Mouse (Mus musculus): ENCODE data around the gene Pitx3. TPM values are rescaled to one million over a fixed set of nuclear protein-coding genes. Genes with fewer than 3 reads are reported as not detected.

Pitx3 gene
- polyA plus RNA-seq, 1 experiment from 2014 or later = 0.74 TPM

- peak; percentile 94 for ATAC-seq (ENCODE audit: extremely low read depth, insufficient number of reproducible peaks, low FRiP score, low TSS enrichment)
- peak within 1 kb of the TSS; percentile 36; the same call in 1 of the 2 replicates for H3K27ac ChIP-seq (replicated peaks)
- 0% methylated on average over 37 of the region's 37 CpGs for WGBS
Observed at GRCm38 (mm10) chr19:46152127-46152803, 4.1 kb upstream of the Pitx3 start, which contains the start of gene Gbf1. Gene Gbf1 (plus strand): TSS chr19:46152509.

GRCm38 (mm10) chr19:46149091-46149490 is 965 bp upstream of the Pitx3 start:
- ATAC-seq (ENCODE audit: extremely low read depth, insufficient number of reproducible peaks, low FRiP score, low TSS enrichment) = no peak
- H3K27me3 ChIP-seq (replicated peaks) = peaks cover 68% of the 10 kb centered on the region
- no peak overlapping the region for H3K27ac ChIP-seq (replicated peaks)
- H3K4me1 ChIP-seq = peaks cover 37% of the 10 kb centered on the region
- 26% methylated on average over 12 of the region's 12 CpGs for WGBS
- no peaks in the 10 kb centered on the region for H3K36me3 ChIP-seq
- H3K9ac ChIP-seq = no peak overlapping the region
- peak overlapping the region; percentile 90 for H3K4me2 ChIP-seq
- H3K4me3 ChIP-seq = peak overlapping the region; percentile 68
- H3K9me3 ChIP-seq = no peaks in the 10 kb centered on the region

More at GRCm38 (mm10) chr19:46152127-46152803, 4.1 kb upstream of the Pitx3 start, which contains the start of gene Gbf1:
- H3K27me3 ChIP-seq (replicated peaks) = peaks cover 36% of the 10 kb centered on the region
- H3K4me2 ChIP-seq = peak within 1 kb of the TSS; percentile 88
- H3K4me1 ChIP-seq = peaks cover 49% of the 10 kb centered on the region
- H3K9ac ChIP-seq = peak within 1 kb of the TSS; percentile 81
- no peaks in the 10 kb centered on the region for H3K9me3 ChIP-seq
- 0 out of 2 replicates have a peak, but pooled peaks cover 5% of the 10 kb centered on the region for H3K36me3 ChIP-seq
- peak within 1 kb of the TSS; percentile 76 for H3K4me3 ChIP-seq

- H3K9me3 ChIP-seq = no peaks in the 10 kb centered on the region
- H3K9ac ChIP-seq = peak overlapping the region; percentile 75
- H3K36me3 ChIP-seq = no peaks in the 10 kb centered on the region
- WGBS = under 1% methylated on average over 27 of the region's 27 CpGs
- peak; percentile 60 for ATAC-seq (ENCODE audit: extremely low read depth, insufficient number of reproducible peaks, low FRiP score, low TSS enrichment)
- peaks cover 30% of the 10 kb centered on the region for H3K4me1 ChIP-seq
- H3K4me3 ChIP-seq = peak overlapping the region; percentile 68
- H3K27me3 ChIP-seq (replicated peaks) = peaks cover 75% of the 10 kb centered on the region
- no peak overlapping the region for H3K27ac ChIP-seq (replicated peaks)
- peak overlapping the region; percentile 90 for H3K4me2 ChIP-seq
Observed at GRCm38 (mm10) chr19:46148372-46148760, 240 bp upstream of the Pitx3 start.

GRCm38 (mm10) chr19:46141091-46141490 is 7.0 kb downstream of the Pitx3 start:
- Histone ChIP-seq H3K4me1 (peaks cover 47% of the 10 kb centered on the region), H3K4me3 (0 out of 2 replicates have a peak overlapping the region, but pooled peaks have one; percentile 4), H3K27me3 (replicated peaks) (peaks cover 89% of the 10 kb centered on the region), H3K36me3 (no peaks in the 10 kb centered on the region), H3K27ac (replicated peaks) (peak overlapping the region; percentile 66), H3K4me2 (peak overlapping the region; percentile 47), H3K9ac (peak overlapping the region; percentile 61), H3K9me3 (no peaks in the 10 kb centered on the region)
- peak; percentile 12; the same call in 1 of the 2 replicates for ATAC-seq (ENCODE audit: extremely low read depth, insufficient number of reproducible peaks, low FRiP score, low TSS enrichment)
- WGBS = 31% methylated on average over 6 of the region's 6 CpGs

- no peak for ATAC-seq (ENCODE audit: extremely low read depth, insufficient number of reproducible peaks, low FRiP score, low TSS enrichment)
- no peaks in the 10 kb centered on the region for H3K36me3 ChIP-seq
- H3K27me3 ChIP-seq (replicated peaks) = peaks cover 89% of the 10 kb centered on the region
- peaks cover 54% of the 10 kb centered on the region for H3K4me1 ChIP-seq
- H3K4me3 ChIP-seq = no peak overlapping the region
- H3K27ac ChIP-seq (replicated peaks) = peak overlapping the region; percentile 66
- peak overlapping the region; percentile 47 for H3K4me2 ChIP-seq
- H3K9ac ChIP-seq = peak overlapping the region; percentile 61
- 70% methylated on average over 2 of the region's 2 CpGs for WGBS
- no peaks in the 10 kb centered on the region for H3K9me3 ChIP-seq
Observed at GRCm38 (mm10) chr19:46140324-46140723, 7.8 kb downstream of the Pitx3 start.

GRCm38 (mm10) chr19:46136639-46137580 is 11.2 kb downstream of the Pitx3 start:
- Histone ChIP-seq H3K9ac (peak overlapping the region; percentile 77), H3K9me3 (no peaks in the 10 kb centered on the region), H3K4me1 (peaks cover 47% of the 10 kb centered on the region), H3K27ac (replicated peaks) (no peak overlapping the region), H3K36me3 (no peaks in the 10 kb centered on the region), H3K4me2 (peak overlapping the region; percentile 99), H3K27me3 (replicated peaks) (peaks cover 88% of the 10 kb centered on the region), H3K4me3 (peak overlapping the region; percentile 67)
- no peak for ATAC-seq (ENCODE audit: extremely low read depth, insufficient number of reproducible peaks, low FRiP score, low TSS enrichment)
- WGBS = 3% methylated on average over 49 of the region's 49 CpGs

- H3K27ac ChIP-seq (replicated peaks) = no peak overlapping the region
- no peaks in the 10 kb centered on the region for H3K9me3 ChIP-seq
- peaks cover 92% of the 10 kb centered on the region for H3K27me3 ChIP-seq (replicated peaks)
- ATAC-seq (ENCODE audit: extremely low read depth, insufficient number of reproducible peaks, low FRiP score, low TSS enrichment) = peak; percentile 29; the same call in 1 of the 2 replicates
- H3K9ac ChIP-seq = peak overlapping the region; percentile 77
- H3K4me2 ChIP-seq = peak overlapping the region; percentile 99
- under 1% methylated on average over 77 of the region's 79 CpGs for WGBS
- H3K36me3 ChIP-seq = no peaks in the 10 kb centered on the region
- peaks cover 43% of the 10 kb centered on the region for H3K4me1 ChIP-seq
- H3K4me3 ChIP-seq = peak overlapping the region; percentile 67
Observed at GRCm38 (mm10) chr19:46135789-46136638, 12.1 kb downstream of the Pitx3 start.

GRCm38 (mm10) chr19:46135297-46135696 is 12.8 kb downstream of the Pitx3 start:
- H3K27me3 ChIP-seq (replicated peaks) = peaks cover 93% of the 10 kb centered on the region
- H3K4me2 ChIP-seq = peak overlapping the region; percentile 99
- H3K9ac ChIP-seq = peak overlapping the region; percentile 77
- no peaks in the 10 kb centered on the region for H3K9me3 ChIP-seq
- peaks cover 36% of the 10 kb centered on the region for H3K4me1 ChIP-seq
- peak overlapping the region; percentile 67 for H3K4me3 ChIP-seq
- H3K27ac ChIP-seq (replicated peaks) = no peak overlapping the region
- ATAC-seq (ENCODE audit: extremely low read depth, insufficient number of reproducible peaks, low FRiP score, low TSS enrichment) = no peak
- no peaks in the 10 kb centered on the region for H3K36me3 ChIP-seq
- 2% methylated on average over 12 of the region's 12 CpGs for WGBS

- peak overlapping the region; percentile 70; the same call in 1 of the 2 replicates for H3K4me2 ChIP-seq
- H3K4me1 ChIP-seq = peaks cover 29% of the 10 kb centered on the region
- H3K4me3 ChIP-seq = no peak overlapping the region
- H3K27me3 ChIP-seq (replicated peaks) = peaks cover 86% of the 10 kb centered on the region
- no peak for ATAC-seq (ENCODE audit: extremely low read depth, insufficient number of reproducible peaks, low FRiP score, low TSS enrichment)
- no peaks in the 10 kb centered on the region for H3K36me3 ChIP-seq
- H3K27ac ChIP-seq (replicated peaks) = no peak overlapping the region
- H3K9me3 ChIP-seq = no peaks in the 10 kb centered on the region
- no peak overlapping the region for H3K9ac ChIP-seq
- WGBS = 40% methylated on average over 6 of the region's 6 CpGs
Observed at GRCm38 (mm10) chr19:46132577-46132976, 15.5 kb downstream of the Pitx3 start.

GRCm38 (mm10) chr19:46131694-46132525 is 16.2 kb downstream of the Pitx3 start, which contains the start of gene Elovl3:
Gene Elovl3 (plus strand): TSS chr19:46131897.
- Histone ChIP-seq H3K9me3 (no peaks in the 10 kb centered on the region), H3K36me3 (no peaks in the 10 kb centered on the region), H3K27me3 (replicated peaks) (peaks cover 84% of the 10 kb centered on the region), H3K4me3 (peak within 1 kb of the TSS; percentile 44), H3K27ac (replicated peaks) (no peak within 1 kb of the TSS), H3K4me2 (peak within 1 kb of the TSS; percentile 70), H3K4me1 (peaks cover 23% of the 10 kb centered on the region), H3K9ac (peak within 1 kb of the TSS; percentile 51)
- WGBS = 4% methylated on average over 31 of the region's 31 CpGs
- no peak for ATAC-seq (ENCODE audit: extremely low read depth, insufficient number of reproducible peaks, low FRiP score, low TSS enrichment)
